Mouse (Mus musculus): ENCODE measurements around the gene Slc25a22.
"Not testable (repeated sequence)": the region's sequence is repeated elsewhere in the genome, so short reads cannot be mapped to it uniquely, and the experiment has no call there.

Gene Slc25a22

GRCm38 (mm10) chr7:141413809-141414584, 23.7 kb downstream of the Slc25a22 start, which contains the start of gene Gatd1:
Gene Gatd1 (minus strand): TSS chr7:141414136.
- DNase-seq (ENCODE audit: low spot score in 2 of 2): peak; percentile 97 to 99

GRCm38 (mm10) chr7:141413331-141413730, 24.4 kb downstream of the Slc25a22 start:
- no peak for DNase-seq (ENCODE audit: low spot score in 2 of 2)

- DNase-seq (ENCODE audit: low spot score in 2 of 2): no peak
Observed at GRCm38 (mm10) chr7:141411667-141412066, 26.0 kb downstream of the Slc25a22 start.

- no peak for DNase-seq (ENCODE audit: low spot score in 2 of 2)
Observed at GRCm38 (mm10) chr7:141410631-141411030, 27.1 kb downstream of the Slc25a22 start.

- DNase-seq (ENCODE audit: low spot score in 2 of 2): peak; percentile 72 to 80
Observed at GRCm38 (mm10) chr7:141408833-141409232, 28.9 kb downstream of the Slc25a22 start.

- DNase-seq (ENCODE audit: low spot score in 2 of 2): not testable (repeated sequence)
Observed at GRCm38 (mm10) chr7:141407670-141408069, 30.0 kb downstream of the Slc25a22 start.

- no peak for DNase-seq (ENCODE audit: low spot score in 2 of 2)
Observed at GRCm38 (mm10) chr7:141405466-141405865, 32.2 kb downstream of the Slc25a22 start.

- DNase-seq (ENCODE audit: low spot score in 2 of 2): no peak
Observed at GRCm38 (mm10) chr7:141403305-141403704, 34.4 kb downstream of the Slc25a22 start.

- DNase-seq (ENCODE audit: low spot score in 2 of 2): no peak
Observed at GRCm38 (mm10) chr7:141395348-141395747, 42.3 kb downstream of the Slc25a22 start.

- DNase-seq (ENCODE audit: low spot score in 2 of 2): no peak
Observed at GRCm38 (mm10) chr7:141394771-141395170, 42.9 kb downstream of the Slc25a22 start.

- no peak for DNase-seq (ENCODE audit: low spot score in 2 of 2)
Observed at GRCm38 (mm10) chr7:141394158-141394557, 43.5 kb downstream of the Slc25a22 start.

- no peak for DNase-seq (ENCODE audit: low spot score in 2 of 2)
Observed at GRCm38 (mm10) chr7:141392552-141393222, 45.0 kb downstream of the Slc25a22 start.

GRCm38 (mm10) chr7:141391625-141392551, 45.8 kb downstream of the Slc25a22 start, which contains the start of gene Taldo1:
Gene Taldo1 (plus strand): TSS chr7:141392199.
- DNase-seq (ENCODE audit: low spot score in 2 of 2): peak; percentile 93 to 95

GRCm38 (mm10) chr7:141390326-141391259, 47.1 kb downstream of the Slc25a22 start:
- DNase-seq (ENCODE audit: low spot score in 2 of 2): no peak

- no peak for DNase-seq (ENCODE audit: low spot score in 2 of 2)
Observed at GRCm38 (mm10) chr7:141388487-141389109, 49.1 kb downstream of the Slc25a22 start.

GRCm38 (mm10) chr7:141387807-141388486, 49.7 kb downstream of the Slc25a22 start:
- DNase-seq (ENCODE audit: low spot score in 2 of 2): no peak

GRCm38 (mm10) chr7:141381068-141381835, 56.4 kb downstream of the Slc25a22 start:
- DNase-seq (ENCODE audit: low spot score in 2 of 2): no peak
